Mouse (Mus musculus) hindbrain, embryonic 16.5 days (tissue): ENCODE results near the gene Ndufs7. TPM values are rescaled to one million over a fixed set of nuclear protein-coding genes. Genes with fewer than 3 reads are reported as not detected.

Experiments used
- ATAC-seq: fragments of 200-750 bp; cut with Nextera tagmentation; 2 replicates; pipeline ENCODE4 v1.8.0; 2017; ENCODE audit warnings: moderate TSS enrichment, moderate library complexity
- H3K27ac ChIP-seq: fragments of 300-500 bp; sonication (generic); 2 replicates; pipeline ENCODE4 v1.5.1; 2014; ENCODE audit warnings: low read depth, mild to moderate bottlenecking, control low read depth, low read length, moderate library complexity
- H3K27me3 ChIP-seq: fragments of 300-500 bp; sonication (generic); replicated peaks from 2 replicates; pipeline ENCODE4 v1.6.1; 2014; ENCODE audit warnings: low read length; ENCODE audit not compliant: control insufficient read depth, insufficient read depth
- H3K36me3 ChIP-seq: fragments of 300-500 bp; sonication (generic); 2 replicates; pipeline ENCODE4 v1.6.1; 2014; ENCODE audit warnings: mild to moderate bottlenecking, low read length, moderate library complexity, mixed read lengths; ENCODE audit not compliant: control insufficient read depth, insufficient read depth
- H3K4me1 ChIP-seq: fragments of 300-500 bp; sonication (generic); 2 replicates; pipeline ENCODE4 v1.6.1; 2014; ENCODE audit warnings: low read depth, low read length; ENCODE audit not compliant: control insufficient read depth, insufficient read depth
- H3K4me2 ChIP-seq: fragments of 300-500 bp; sonication (generic); 2 replicates; pipeline ENCODE4 v1.6.1; 2014; ENCODE audit warnings: mild to moderate bottlenecking, low read length, control low read depth, moderate library complexity
- H3K4me3 ChIP-seq: fragments of 300-500 bp; sonication (generic); 2 replicates; pipeline ENCODE4 v1.5.1; 2014; ENCODE audit warnings: mild to moderate bottlenecking, low read length, control low read depth, moderate library complexity
- H3K9ac ChIP-seq: fragments of 300-500 bp; sonication (generic); 2 replicates; pipeline ENCODE4 v1.6.1; 2014; ENCODE audit warnings: low read depth, mild to moderate bottlenecking, control low read depth, low read length, moderate library complexity
- H3K9me3 ChIP-seq: fragments of 300-500 bp; sonication (generic); 2 replicates; pipeline ENCODE4 v1.6.1; 2014; ENCODE audit warnings: mild to moderate bottlenecking, low read length, moderate library complexity; ENCODE audit not compliant: control insufficient read depth
- WGBS: fragments of 180-500 bp; shearing (Covaris S2); extraction: QIAGEN DNeasy Blood & Tissue Kit; methylation state at CpG from one replicate; pipeline ENCODE4 v1.1.7; 2014; 5-methylcytosine and 5-hydroxymethylcytosine counted together
- polyA plus RNA-seq: library from polyadenylated mRNA; unstranded; fragments of >200 nt; fragmentation: Nextera tagmentation; extraction: Ambion mirVana; gene quantifications from 2 replicates; pipeline ENCODE4 v1.2.1, GENCODE M21; 2015

The Ndufs7 gene
- polyA plus RNA-seq, 1 experiment from 2014 or later, result 361 TPM

- Histone ChIP-seq H3K36me3 (peaks cover 11% of the 10 kb centered on the region), H3K4me3 (no peak overlapping the region)
These were observed 1.7 kb downstream of the Ndufs7 start for GRCm38 (mm10) chr10:80250573-80250972.

DNA sequence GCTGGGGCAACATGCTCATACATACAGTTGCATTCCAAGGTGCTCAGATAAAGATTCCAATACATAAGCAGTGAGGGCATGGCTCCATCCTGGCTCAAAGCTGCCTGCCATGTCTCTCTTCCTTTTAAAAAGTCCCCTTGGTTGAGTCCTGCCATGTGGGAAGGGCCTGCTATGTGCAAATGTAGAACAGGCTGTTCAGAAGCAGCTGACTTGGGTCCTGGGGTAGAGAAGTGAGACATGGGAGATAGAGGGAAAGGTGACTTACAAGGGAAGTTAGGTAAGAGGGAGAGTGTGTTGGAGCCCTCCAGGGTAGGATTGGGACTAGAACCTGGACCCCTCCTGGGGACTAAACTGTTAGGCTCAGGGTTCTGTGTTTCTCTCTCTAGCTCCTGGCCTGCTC lies 3.1 kb downstream of the Ndufs7 start:
- Histone ChIP-seq H3K36me3 (peaks cover 21% of the 10 kb centered on the region), H3K27ac (no peak overlapping the region)
- ATAC-seq, result no peak

More at GRCm38 (mm10) chr10:80250573-80250972, 1.7 kb downstream of the Ndufs7 start:
- Histone ChIP-seq H3K4me1 (peaks cover 15% of the 10 kb centered on the region), H3K27me3 (no peaks in the 10 kb centered on the region), H3K4me2 (peak overlapping the region; percentile 90), H3K27ac (no peak overlapping the region), H3K9me3 (no peaks in the 10 kb centered on the region), H3K9ac (no peak overlapping the region)
- 86% methylated on average over 4 of the region's 4 CpGs for WGBS
- ATAC-seq, result no peak

DNA sequence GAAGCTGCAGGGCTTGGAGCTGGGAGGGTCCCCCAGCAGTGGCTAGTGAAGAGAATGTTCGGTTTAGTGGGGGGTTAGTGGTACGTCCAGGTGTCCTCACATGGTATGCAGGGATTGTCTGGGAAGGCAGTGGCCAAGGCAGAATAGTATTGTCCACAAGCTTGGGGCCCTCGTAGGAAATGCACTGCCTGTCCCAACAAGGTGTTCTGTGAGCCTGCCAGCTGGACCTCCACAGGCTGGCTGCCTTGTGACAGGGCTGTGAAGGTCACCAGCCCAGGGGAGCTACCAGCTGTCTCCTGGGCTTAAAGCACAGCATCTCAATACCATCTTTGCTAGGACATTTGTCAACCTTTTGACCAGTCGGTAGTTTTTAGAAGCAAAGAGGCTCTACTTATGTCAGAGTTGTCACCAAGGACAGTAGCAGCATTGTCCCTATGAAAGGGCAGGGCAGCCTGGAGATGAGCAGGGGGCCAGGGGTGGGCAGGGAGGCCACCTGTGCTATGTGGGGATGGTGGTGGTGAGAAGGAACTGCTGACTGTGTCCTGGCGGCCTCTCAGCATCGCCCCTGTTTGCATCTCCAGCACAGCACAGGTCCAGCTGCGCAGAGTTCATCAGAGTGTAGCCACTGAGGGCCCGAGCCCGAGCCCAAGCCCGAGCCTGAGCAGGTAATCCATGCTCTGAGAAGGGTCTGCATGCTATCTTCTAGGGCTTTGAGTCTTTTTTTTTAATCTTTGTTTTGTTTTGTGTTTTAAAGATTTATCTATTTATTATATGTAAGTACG lies 3.8 kb downstream of the Ndufs7 start:
- no peak overlapping the region for H3K27ac ChIP-seq
- WGBS, result 91% methylated on average over 11 of the region's 11 CpGs
- H3K9me3 ChIP-seq, result no peaks in the 10 kb centered on the region
- H3K9ac ChIP-seq, result no peak overlapping the region
- H3K4me1 ChIP-seq, result peaks cover 15% of the 10 kb centered on the region
- no peaks in the 10 kb centered on the region for H3K27me3 ChIP-seq
- H3K4me3 ChIP-seq, result no peak overlapping the region
- no peak overlapping the region for H3K4me2 ChIP-seq
- ATAC-seq, result no peak
- peaks cover 23% of the 10 kb centered on the region for H3K36me3 ChIP-seq

More for the DNA sequence above, 3.1 kb downstream of the Ndufs7 start:
- Histone ChIP-seq H3K27me3 (no peaks in the 10 kb centered on the region), H3K4me1 (peaks cover 15% of the 10 kb centered on the region), H3K9ac (no peak overlapping the region), H3K4me2 (no peak overlapping the region), H3K4me3 (no peak overlapping the region), H3K9me3 (no peaks in the 10 kb centered on the region)

- H3K27ac ChIP-seq, result no peak overlapping the region
- no peak overlapping the region for H3K4me2 ChIP-seq
- ATAC-seq, result no peak
- no peaks in the 10 kb centered on the region for H3K27me3 ChIP-seq
- H3K9me3 ChIP-seq, result no peaks in the 10 kb centered on the region
- no peak overlapping the region for H3K9ac ChIP-seq
- 88% methylated on average over 6 of the region's 6 CpGs for WGBS
- peaks cover 15% of the 10 kb centered on the region for H3K4me1 ChIP-seq
- no peak overlapping the region for H3K4me3 ChIP-seq
- peaks cover 31% of the 10 kb centered on the region for H3K36me3 ChIP-seq
These were observed 4.6 kb downstream of the Ndufs7 start for GRCm38 (mm10) chr10:80253551-80253950.

DNA sequence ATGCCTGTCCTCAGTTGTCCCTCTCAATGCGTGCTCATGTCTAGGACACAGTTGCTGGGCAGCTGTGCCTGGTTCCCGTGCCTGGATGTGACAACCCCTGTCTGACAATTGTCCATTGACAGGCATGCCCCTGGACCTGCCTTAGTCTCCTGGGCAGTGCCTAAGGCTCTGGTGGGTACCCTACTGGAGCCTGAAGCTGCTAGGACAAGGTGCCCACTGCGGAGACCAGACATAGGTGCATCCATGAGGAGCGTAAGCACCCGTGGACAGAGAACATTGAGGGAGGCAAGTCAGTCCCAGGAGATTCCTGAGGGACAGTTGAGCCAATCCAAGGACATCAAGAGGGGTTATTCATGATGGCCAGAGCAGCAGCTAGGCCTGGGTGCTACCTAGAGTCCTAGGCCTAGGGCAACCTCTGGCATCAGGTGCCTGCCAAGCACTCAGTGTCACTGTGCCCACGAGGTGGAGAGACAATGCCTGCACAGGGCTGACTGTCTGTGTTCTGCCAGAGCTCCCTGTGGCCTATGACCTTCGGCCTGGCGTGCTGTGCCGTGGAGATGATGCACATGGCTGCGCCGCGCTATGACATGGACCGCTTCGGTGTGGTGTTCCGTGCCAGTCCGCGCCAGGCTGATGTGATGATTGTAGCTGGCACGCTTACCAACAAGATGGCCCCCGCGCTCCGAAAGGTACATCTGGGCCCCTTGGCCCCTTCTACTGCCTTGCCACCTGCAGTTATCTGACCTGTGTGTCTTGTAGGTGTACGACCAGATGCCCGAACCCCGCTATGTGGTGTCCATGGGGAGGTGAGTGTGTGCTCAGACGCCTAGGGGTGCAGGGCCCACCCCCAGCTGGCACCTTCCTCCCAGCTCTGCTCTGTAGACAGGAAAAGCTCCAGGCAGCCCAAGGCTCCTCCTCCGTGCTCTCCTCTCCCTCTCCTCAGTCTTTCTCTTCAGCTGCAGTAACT lies 5.7 kb downstream of the Ndufs7 start:
- Histone ChIP-seq H3K9ac (no peak overlapping the region), H3K27ac (no peak overlapping the region), H3K9me3 (no peaks in the 10 kb centered on the region), H3K4me3 (no peak overlapping the region), H3K4me1 (peaks cover 20% of the 10 kb centered on the region), H3K36me3 (peaks cover 31% of the 10 kb centered on the region), H3K27me3 (no peaks in the 10 kb centered on the region), H3K4me2 (no peak overlapping the region)
- WGBS, result 95% methylated on average over 26 of the region's 26 CpGs
- ATAC-seq, result no peak

GRCm38 (mm10) chr10:80255881-80256535 lies 7.1 kb downstream of the Ndufs7 start:
- no peak overlapping the region for H3K4me3 ChIP-seq
- H3K4me1 ChIP-seq, result peaks cover 17% of the 10 kb centered on the region
- no peak overlapping the region for H3K4me2 ChIP-seq
- ATAC-seq, result no peak
- no peak overlapping the region for H3K27ac ChIP-seq
- H3K27me3 ChIP-seq, result no peaks in the 10 kb centered on the region
- 89% methylated on average over 5 of the region's 5 CpGs for WGBS
- no peak overlapping the region for H3K9ac ChIP-seq
- H3K9me3 ChIP-seq, result no peaks in the 10 kb centered on the region
- peaks cover 31% of the 10 kb centered on the region for H3K36me3 ChIP-seq

DNA sequence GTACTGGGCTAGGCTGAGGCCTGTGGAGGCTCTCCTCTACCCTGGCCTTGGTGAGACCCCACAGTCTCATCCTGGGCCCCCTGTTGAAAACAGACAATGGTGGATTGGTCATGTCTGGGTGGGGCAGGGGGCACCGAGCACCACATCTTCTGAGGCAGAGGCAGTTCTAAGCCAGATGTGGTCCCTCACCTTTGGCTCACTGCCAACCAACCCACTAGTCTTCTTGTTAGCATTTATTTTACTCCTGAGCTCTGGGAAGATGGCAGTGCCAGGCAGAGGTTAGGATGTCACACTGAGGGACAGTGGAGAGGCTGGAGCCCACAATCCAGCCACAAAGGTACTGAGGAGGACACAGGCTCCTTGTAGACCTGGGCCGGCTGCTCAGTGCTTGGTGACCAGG lies 9.0 kb downstream of the Ndufs7 start:
- no peaks in the 10 kb centered on the region for H3K27me3 ChIP-seq
- no peak overlapping the region for H3K27ac ChIP-seq
- H3K4me3 ChIP-seq, result no peak overlapping the region
- H3K4me1 ChIP-seq, result peaks cover 22% of the 10 kb centered on the region
- 76% methylated on average over 2 of the region's 2 CpGs for WGBS
- no peaks in the 10 kb centered on the region for H3K9me3 ChIP-seq
- H3K4me2 ChIP-seq, result no peak overlapping the region
- ATAC-seq, result no peak
- H3K9ac ChIP-seq, result no peak overlapping the region
- peaks cover 31% of the 10 kb centered on the region for H3K36me3 ChIP-seq

DNA sequence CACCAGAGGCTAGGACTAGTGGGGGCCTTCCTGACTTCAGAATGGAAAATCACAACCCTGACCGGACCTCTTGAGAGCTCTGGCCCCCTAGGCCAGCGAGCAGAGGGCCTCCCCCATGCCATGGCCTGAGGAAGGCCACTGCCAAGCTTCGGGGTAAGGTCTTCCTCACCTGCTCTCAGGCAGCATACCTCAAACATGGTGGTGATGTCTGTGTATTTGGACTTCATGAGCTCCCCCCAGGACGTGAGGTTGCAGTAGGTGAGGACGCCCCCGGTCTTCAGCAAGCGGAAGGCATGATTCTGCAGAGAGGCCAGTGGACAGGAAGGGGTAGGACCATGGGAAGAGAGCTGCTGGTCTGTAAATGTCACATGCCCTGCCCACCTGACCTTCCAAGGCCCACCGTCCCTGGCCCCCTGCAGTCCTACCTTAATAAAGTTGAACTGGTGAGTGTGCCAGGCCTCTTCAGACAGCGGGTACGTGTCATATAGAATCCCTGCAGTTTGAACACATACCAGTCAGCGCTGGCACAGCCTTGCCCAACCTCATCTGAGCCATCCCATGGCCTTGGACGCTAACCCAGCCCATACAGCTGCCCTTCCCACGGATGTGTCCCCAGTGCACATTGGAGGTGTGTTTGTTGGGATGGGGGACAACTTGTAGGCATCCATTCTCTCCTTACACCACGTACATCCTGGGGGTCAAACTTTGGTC lies 10.0 kb downstream of the Ndufs7 start:
- no peak for ATAC-seq
- H3K9ac ChIP-seq, result no peak overlapping the region
- H3K4me3 ChIP-seq, result no peak overlapping the region
- no peaks in the 10 kb centered on the region for H3K9me3 ChIP-seq
- 92% methylated on average over 14 of the region's 14 CpGs for WGBS
- peak overlapping the region; percentile 91 for H3K4me2 ChIP-seq
- H3K27me3 ChIP-seq, result no peaks in the 10 kb centered on the region
- peaks cover 31% of the 10 kb centered on the region for H3K36me3 ChIP-seq
- no peak overlapping the region for H3K27ac ChIP-seq
- peaks cover 22% of the 10 kb centered on the region for H3K4me1 ChIP-seq
